Mouse (Mus musculus): ENCODE data around the gene Edil3.

GRCm38 (mm10) chr13:89117551-89117950 lies 296.3 kb downstream of the Edil3 start:
- TF ChIP-seq POLR2A (IDR thresholded peaks at IDR 0.05; ENCODE audit: borderline replicate concordance, extremely low read depth, low read depth, low read length) (no peak), CTCF (IDR thresholded peaks at IDR 0.05; ENCODE audit: insufficient read depth, low read length) (no peak)

Data from lung, adult 2 months (tissue).